Mouse (Mus musculus) cerebellum, postnatal 25 days (tissue): Measurements from ENCODE around the gene Erich2.
A peak's percentile ranks its signal among the peaks of the same experiment; 100 is the strongest.

ENCODE experiments used
- DNase-seq, 2 experiments: peaks; one replicate each; pipeline ENCODE4 v3.0.0; 2021; ENCODE audit warnings: mixed read lengths in 2 of 2

Gene Erich2

DNA sequence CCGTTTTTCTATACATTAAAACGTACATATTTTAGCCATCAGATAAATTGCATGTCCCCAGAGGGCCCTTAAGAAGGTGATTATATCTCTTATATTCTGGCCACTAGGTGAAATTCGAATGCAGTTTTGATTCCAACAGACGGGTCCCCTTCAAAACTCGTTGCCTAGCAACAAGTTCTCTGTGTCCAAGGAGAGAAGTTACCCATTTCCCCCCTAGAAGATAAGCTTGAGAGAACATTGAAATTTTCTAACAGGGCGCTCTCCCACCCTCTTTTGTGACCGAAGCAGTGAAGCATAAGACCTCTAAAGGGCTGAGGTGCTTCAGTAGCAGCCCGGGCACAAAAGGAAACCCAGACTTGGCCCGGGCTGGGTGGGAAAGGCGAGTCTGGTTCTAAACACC is at the start of gene Erich2:
Gene Erich2, plus strand, starts transcription at position 324 of the 400 bp plus-strand sequence.
- DNase-seq, result no peak

DNA sequence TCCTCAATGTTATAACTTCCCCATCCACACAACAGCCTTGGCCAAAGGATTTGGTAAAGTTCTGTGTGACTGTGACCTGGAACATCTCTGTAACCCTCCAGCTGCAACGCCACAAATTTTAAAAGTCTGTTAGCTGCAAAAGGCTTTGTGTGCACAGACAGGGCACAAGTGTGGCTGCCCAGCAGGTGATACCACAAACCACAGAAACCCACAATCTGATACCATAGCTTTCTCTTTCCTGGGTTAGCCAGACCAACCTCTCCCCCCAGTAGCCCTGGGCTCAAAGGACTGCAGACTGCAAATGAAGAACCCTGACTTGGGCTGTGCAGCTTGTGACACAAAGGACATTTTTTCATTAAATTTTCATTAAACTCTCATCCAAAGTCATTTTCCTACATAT is 45.0 kb upstream of the Erich2 start:
- no peak for DNase-seq

- DNase-seq, result no peak
These were observed 37.5 kb upstream of the Erich2 start for GRCm38 (mm10) chr2:70471136-70471535.

- DNase-seq, result peak; percentile 13 to 36
These were observed 36.6 kb upstream of the Erich2 start for GRCm38 (mm10) chr2:70471861-70472620.

DNA sequence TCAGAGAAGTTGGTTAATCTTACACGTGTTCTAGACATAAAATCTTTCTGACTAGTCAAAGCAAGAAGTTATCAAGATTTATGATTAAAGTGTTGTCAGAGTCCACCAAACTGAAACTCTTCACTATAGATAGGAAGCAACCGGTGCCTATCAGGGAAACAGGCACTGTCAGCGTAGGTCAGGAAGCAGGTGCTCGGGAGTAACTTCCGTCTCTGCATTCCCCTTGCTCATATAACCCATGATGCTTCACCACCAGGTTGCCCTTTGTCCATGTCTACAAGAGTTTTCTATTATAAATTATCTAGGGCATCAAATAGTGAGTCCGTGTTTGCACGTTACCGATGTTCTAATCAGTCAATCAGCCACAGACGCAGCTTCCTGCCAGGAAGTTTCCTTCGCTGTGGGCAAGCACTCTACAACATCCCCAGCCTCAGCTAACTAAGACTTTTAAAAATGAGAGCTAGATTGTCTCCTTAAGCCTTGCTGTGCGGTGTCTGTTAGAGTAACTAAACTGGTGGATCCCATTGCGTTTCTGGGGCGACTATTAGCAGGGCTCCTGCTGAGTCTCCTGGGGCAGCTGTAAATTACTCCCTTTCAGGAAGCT is 10.8 kb upstream of the Erich2 start:
- DNase-seq, result no peak

DNA sequence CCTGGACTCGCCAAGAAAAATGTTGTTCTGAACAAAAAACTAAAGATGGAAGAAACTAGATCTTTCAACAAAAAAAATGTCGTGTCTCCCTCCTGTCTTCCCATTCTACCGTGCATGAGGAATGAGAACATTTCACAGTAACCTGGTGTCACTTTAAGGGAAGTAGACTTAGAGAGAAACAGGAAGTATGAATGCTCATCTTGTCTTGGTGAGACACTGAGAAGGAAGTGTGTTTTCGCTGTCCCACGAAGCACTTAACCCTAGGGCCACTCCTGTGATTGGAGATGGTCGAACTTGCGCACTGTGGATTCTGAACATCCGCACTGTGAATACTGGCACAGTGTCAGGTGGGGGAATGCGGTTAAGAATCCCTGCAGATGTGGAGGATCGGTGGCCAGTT is 5.2 kb upstream of the Erich2 start:
- DNase-seq, result no peak

- DNase-seq, result no peak
These were observed 3.4 kb upstream of the Erich2 start for GRCm38 (mm10) chr2:70505229-70505628.

GRCm38 (mm10) chr2:70505896-70506295 is 2.7 kb upstream of the Erich2 start:
- no peak for DNase-seq

DNA sequence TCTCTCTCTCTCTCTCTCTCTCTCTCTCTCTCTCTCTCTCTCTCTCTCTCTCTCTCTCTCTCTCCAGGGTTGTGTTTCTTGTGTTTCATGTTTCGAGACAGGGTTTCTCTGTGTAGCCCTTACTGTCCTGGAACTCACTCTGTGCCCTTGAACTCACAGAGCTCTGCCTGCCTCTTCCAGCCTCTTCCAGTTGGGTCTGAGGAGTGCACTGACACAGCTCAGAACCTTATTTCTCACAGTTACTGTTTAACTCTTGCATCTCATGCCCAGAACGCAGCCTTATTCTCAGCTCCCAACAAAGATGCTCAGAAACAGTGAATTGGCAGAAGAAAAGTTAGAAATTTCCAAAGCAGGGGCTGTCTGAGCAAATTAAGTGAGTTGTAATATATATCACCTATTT is 2.2 kb upstream of the Erich2 start:
- DNase-seq, result no peak

GRCm38 (mm10) chr2:70509021-70509632 is 508 bp downstream of the Erich2 start:
- peak; percentile 58 to 74 for DNase-seq

GRCm38 (mm10) chr2:70538283-70538682 is 29.7 kb downstream of the Erich2 start:
- DNase-seq, result peak; percentile 19 to 61

DNA sequence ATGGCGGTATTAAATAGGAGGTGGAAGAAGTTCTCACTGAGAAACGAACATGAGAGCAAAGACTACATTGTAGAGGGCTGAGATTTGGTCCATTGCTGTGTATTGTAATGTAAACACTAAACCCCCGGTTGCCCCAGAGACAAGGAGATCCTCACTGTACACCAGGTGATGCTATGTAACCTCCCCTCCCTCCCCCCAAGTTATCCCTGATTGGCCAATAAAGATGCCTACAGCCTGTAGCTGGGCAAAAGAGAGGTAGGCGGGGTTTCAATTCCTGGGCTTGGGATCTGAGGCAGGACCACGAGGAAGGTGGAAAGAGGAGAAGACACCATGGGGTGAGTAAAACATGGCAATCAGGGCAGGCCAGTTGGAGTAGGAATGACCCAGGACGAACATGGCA is 42.1 kb downstream of the Erich2 start:
- DNase-seq, result no peak

- no peak for DNase-seq
These were observed 42.8 kb downstream of the Erich2 start for GRCm38 (mm10) chr2:70551446-70551845.

- DNase-seq, result no peak
These were observed 43.5 kb downstream of the Erich2 start for GRCm38 (mm10) chr2:70552067-70552598.

- DNase-seq, result no peak
These were observed 44.2 kb downstream of the Erich2 start, which contains the start of gene Gad1 for GRCm38 (mm10) chr2:70552772-70553171. Gad1 (plus strand) TSS chr2:70553072.

DNA sequence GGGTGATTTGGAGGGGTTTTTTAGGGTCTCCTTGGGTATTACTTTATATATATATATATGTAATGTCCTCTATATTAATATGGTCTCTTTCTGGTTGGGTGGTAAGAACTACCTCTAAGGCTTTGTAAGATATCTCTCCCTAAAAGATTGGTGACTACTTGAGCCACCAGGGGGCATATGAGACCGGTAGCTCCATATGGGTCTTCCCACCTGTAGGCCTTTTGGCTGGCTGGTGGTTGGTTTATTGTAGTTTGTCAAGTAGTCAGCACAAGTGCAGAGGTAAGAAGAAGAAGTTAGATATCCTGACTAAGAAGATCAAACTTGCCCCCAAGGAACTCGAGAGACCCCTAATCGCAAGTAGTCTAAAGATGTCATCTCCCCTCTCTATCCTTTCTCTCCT is 45.2 kb downstream of the Erich2 start:
- DNase-seq, result no peak

GRCm38 (mm10) chr2:70558112-70558842 is 49.7 kb downstream of the Erich2 start:
- DNase-seq, result peak; percentile 58 to 81

- DNase-seq, result no peak
These were observed 50.3 kb downstream of the Erich2 start for GRCm38 (mm10) chr2:70558843-70559451.

DNA sequence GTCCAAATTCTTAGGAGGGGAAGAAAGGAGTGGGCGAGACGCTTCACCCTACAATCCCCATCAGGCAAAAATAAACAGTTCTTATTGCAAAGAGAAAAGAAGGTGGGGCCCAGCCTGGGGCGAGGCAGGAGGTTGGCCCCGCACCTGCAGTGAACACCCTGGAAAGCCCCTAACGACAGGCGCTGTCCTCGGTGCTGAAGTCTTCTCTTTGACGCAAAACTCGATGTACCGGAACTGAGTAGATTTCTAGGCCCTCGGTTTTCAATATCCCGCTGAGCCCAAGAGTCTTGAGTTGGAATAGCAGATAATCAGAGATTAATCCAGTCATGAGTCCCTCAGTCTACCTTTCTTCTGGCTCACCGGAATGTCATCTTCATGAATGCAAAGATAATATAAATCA is 50.9 kb downstream of the Erich2 start:
- no peak for DNase-seq

- DNase-seq, result peak; percentile 48 to 56
These were observed 52.6 kb downstream of the Erich2 start for GRCm38 (mm10) chr2:70561077-70561795.

GRCm38 (mm10) chr2:70562011-70562491 is 53.4 kb downstream of the Erich2 start:
- peak in 1 of 2 experiments; percentile 48 for DNase-seq

DNA sequence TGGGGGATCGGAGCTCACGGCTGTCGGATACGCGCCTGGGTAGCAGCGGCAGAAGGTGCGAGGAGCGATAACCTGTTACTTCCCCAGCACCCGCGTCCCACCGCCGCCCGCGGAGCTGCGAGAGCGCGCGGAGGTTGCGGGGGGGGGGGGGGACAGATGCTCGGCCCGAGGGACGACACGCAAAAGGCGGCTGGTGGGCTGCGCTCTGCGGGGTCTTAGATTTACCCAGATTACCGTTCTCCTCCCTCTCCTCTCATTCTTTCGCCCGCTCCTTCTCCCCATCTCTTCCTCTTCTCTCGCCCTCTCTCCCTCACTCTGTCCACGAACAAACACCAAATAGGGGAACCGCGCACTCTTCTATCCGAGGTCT is 54.0 kb downstream of the Erich2 start:
- DNase-seq, result no peak
